Mouse (Mus musculus): ENCODE results near the gene Ccdc171.

DNA sequence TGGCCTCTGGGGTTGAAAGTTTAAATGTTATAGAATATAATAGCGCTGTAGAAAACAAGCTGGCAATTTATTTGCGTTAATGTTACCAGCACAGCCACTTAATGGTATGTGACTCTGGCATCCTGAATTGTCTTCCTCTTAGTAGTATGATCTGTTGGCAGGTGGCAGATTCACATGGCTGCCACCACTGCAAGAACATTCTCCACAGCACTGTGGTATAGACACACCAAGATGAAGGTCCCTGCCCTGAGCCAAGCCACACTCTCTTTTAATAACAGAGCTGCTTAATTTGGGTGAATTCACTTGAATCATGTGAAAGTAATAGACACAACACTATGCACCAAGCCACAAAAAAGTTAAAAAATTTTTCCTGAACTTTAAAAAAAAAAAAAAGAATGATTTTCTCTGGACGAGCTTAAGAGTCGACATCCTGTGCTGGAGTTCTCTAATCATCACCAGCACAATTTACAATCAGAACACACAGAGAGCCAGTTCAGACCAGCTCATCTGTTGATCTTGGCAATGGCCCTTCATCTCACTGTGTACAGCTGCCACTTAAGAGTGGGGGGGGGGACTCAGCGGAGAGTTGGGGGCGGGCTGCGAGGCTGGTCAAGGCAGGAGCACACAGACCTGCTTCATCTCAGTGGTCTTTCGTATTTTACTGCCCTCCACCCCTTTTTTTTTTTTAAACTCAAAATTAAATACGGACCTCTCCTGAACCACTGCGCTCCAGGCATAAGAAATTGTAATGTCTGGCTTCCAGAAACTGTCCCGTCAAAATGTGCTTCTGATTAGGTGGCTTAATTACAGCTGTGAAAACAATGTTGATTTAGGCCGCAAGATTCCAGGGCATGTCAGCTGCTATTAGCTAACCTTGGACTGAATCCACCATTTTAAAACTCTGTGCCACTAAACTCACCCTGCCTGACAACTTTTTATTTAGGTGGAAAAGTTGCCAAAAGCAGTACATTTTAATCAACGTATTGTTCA, 305.8 kb downstream of the Ccdc171 start:
- TF ChIP-seq POLR2A (IDR thresholded peaks at IDR 0.05; ENCODE audit: borderline replicate concordance, control insufficient read depth, low read depth, low read length) (no peak), CTCF (IDR thresholded peaks at IDR 0.05; ENCODE audit: control insufficient read depth, insufficient read depth, low read length) (no peak)
